Mouse (Mus musculus): ENCODE results near the gene Sik1. TPM values are rescaled to one million over a fixed set of nuclear protein-coding genes. Genes with fewer than 3 reads are reported as not detected.

Gene Sik1
- polyA plus RNA-seq, 1 experiment from 2014 or later = 25.0 TPM

DNA sequence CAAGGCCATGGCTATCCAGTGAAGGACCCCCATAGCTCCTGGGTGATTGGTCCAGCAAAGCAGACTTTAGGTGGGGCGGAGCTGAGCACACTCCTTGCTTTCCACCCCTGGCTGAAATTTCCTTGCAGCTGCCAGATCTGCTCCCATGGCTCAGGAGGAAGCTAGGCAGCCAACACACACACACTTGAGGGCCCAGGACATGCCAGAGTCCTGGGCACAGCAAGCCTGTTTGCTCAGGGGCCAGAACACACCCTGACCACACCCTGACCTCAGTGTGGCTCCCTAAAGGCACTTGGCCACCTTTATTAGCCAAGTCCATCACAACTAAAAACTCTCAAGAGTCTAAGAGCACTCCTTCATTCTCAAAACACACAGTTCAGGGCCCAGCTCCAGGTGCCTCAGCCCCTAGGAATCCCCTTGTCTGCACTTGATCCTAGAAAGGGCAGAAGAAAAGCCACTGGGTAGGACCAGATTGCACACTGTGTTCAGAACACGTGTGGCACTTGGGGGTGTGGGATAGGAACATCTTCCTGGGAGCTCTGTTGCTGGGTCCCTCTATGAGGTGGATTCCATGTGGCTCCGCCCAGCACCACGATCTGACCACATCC lies 41.7 kb upstream of the Sik1 start:
- peak; percentile 61 for ATAC-seq (ENCODE audit: insufficient read depth)
- peaks cover 25% of the 10 kb centered on the region for H3K4me1 ChIP-seq (ENCODE audit: insufficient read depth)
- H3K27ac ChIP-seq (ENCODE audit: low read depth) = peak overlapping the region; percentile 91
- H3K4me2 ChIP-seq = no peak overlapping the region
- H3K9ac ChIP-seq = no peak overlapping the region
- no peaks in the 10 kb centered on the region for H3K36me3 ChIP-seq (ENCODE audit: insufficient read depth)
- 62% methylated on average over 4 of the region's 4 CpGs for WGBS
- no peaks in the 10 kb centered on the region for H3K27me3 ChIP-seq (ENCODE audit: insufficient read depth, low read length)
- DNase-seq = peak; percentile 65
- H3K4me3 ChIP-seq (ENCODE audit: low read depth, low read length) = no peak overlapping the region
- TF ChIP-seq CTCF (IDR thresholded peaks at IDR 0.05; ENCODE audit: low read depth) = no peak
- no peaks in the 10 kb centered on the region for H3K9me3 ChIP-seq (ENCODE audit: low read depth, low read length)

DNA sequence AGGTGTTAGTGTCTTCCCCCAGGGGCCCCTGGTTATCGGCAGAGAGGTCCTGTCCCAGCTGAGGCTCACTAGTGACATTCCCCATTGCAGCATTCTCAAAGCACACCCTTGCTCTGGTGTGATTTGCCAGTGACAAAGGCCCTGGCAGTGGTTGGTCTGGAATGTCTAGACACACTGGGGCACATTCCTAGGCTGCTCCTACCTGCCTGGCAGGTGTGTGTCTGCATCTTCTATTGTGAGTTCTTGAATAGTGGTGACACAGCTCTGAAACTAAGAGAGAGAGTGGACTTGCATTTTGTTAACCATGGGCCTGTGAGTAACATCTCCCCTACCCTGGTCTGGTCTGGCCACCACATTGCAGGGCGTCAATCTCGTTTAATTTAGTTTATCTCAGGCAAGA lies 41.1 kb upstream of the Sik1 start:
- Histone ChIP-seq H3K4me2 (no peak overlapping the region), H3K27me3 (ENCODE audit: insufficient read depth, low read length) (no peaks in the 10 kb centered on the region), H3K4me3 (ENCODE audit: low read depth, low read length) (no peak overlapping the region), H3K27ac (ENCODE audit: low read depth) (peak overlapping the region; percentile 91), H3K36me3 (ENCODE audit: insufficient read depth) (no peaks in the 10 kb centered on the region), H3K9ac (no peak overlapping the region), H3K9me3 (ENCODE audit: low read depth, low read length) (no peaks in the 10 kb centered on the region), H3K4me1 (ENCODE audit: insufficient read depth) (peaks cover 30% of the 10 kb centered on the region)
- ATAC-seq (ENCODE audit: insufficient read depth) (peak; percentile 38), DNase-seq (peak; percentile 51)
- TF ChIP-seq CTCF (IDR thresholded peaks at IDR 0.05; ENCODE audit: low read depth) = no peak
- WGBS = 34% methylated on average over 3 of the region's 3 CpGs

DNA sequence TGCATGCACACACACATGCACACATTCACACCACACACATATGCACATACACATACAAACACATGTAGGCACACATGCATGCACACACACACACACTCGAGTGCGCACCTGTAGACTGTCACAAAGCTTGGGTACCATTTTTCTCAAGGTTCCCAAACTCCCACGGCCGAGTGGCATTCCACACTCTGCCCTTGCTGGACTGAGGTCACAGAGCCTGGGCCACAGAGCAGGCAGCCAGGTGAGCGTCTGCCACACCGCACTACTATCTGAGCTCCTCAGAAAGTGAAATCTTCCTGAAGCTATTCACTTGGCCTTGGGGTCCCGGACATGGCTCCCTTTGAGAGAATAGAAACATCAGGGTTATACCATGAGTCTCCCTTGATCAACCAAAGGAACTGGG lies 40.7 kb upstream of the Sik1 start:
- 75% methylated on average over 7 of the region's 7 CpGs for WGBS
- no peak overlapping the region for H3K9ac ChIP-seq
- H3K4me2 ChIP-seq = no peak overlapping the region
- no peak overlapping the region for H3K4me3 ChIP-seq (ENCODE audit: low read depth, low read length)
- peaks cover 30% of the 10 kb centered on the region for H3K4me1 ChIP-seq (ENCODE audit: insufficient read depth)
- no peak for TF ChIP-seq CTCF (IDR thresholded peaks at IDR 0.05; ENCODE audit: low read depth)
- DNase-seq (no peak), ATAC-seq (ENCODE audit: insufficient read depth) (no peak)
- H3K27me3 ChIP-seq (ENCODE audit: insufficient read depth, low read length) = no peaks in the 10 kb centered on the region
- peak overlapping the region; percentile 91 for H3K27ac ChIP-seq (ENCODE audit: low read depth)
- H3K9me3 ChIP-seq (ENCODE audit: low read depth, low read length) = no peaks in the 10 kb centered on the region
- H3K36me3 ChIP-seq (ENCODE audit: insufficient read depth) = no peaks in the 10 kb centered on the region

DNA sequence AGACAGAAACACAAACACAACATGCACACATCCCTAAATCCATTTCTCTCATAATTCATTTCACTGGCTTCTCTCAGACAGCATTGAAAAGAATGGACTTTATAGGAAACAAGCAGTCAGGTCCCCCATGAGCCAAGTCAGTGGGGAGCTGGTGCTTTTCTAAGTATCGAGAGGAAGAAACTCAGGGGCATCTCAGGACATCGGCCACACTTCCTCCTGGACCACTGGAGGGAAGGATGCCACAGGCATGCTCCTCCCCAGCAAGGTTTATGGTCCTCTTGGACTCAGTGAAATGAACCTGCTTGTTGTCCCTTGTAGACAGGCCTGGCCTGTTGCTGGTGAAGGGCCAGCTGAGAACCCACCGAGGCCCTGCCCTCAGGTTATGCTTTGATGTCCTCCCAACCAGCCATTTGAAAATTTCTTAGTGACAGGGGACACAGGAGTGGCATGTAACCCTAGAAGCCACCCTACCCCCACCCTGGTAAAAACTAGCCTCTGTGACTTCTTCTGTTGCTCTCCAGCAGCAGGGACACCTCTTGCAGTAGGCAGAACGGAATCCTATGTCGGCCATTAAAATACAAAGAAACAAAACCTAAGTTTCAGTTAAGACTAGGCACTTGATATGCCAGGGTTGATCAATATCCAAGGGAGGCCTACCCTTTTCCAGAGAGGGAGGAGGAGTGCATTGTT lies 37.9 kb upstream of the Sik1 start:
- Histone ChIP-seq H3K4me3 (ENCODE audit: low read depth, low read length) (no peak overlapping the region), H3K9ac (no peak overlapping the region), H3K9me3 (ENCODE audit: low read depth, low read length) (no peaks in the 10 kb centered on the region), H3K27ac (ENCODE audit: low read depth) (peak overlapping the region; percentile 98; the same call in 1 of the 2 replicates), H3K27me3 (ENCODE audit: insufficient read depth, low read length) (no peaks in the 10 kb centered on the region), H3K4me1 (ENCODE audit: insufficient read depth) (peaks cover 55% of the 10 kb centered on the region), H3K4me2 (no peak overlapping the region), H3K36me3 (ENCODE audit: insufficient read depth) (no peaks in the 10 kb centered on the region)
- WGBS = 53% methylated on average over 5 of the region's 5 CpGs
- ATAC-seq (ENCODE audit: insufficient read depth) (no peak), DNase-seq (no peak)
- TF ChIP-seq CTCF (IDR thresholded peaks at IDR 0.05; ENCODE audit: low read depth) = no peak

DNA sequence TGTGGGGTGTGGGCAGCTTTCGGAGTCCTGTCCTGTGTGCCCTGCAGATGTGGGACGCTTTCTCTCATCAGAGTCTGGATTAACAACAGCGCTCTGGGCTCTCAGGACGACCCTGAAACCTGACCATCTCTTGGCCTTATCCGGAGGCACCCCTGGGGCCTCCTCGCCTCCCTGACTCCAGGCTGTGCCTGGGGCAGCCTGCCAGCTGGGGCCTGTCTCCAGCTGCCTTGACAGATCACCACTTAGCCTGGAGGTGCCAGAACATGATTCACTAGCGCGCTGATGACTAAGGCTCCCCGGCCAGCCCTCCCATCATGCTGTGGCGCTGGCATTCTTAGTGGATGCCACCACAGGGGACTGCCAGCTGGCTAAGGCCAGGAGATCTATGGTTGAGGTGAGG lies 37.1 kb upstream of the Sik1 start:
- Histone ChIP-seq H3K4me3 (ENCODE audit: low read depth, low read length) (no peak overlapping the region), H3K4me1 (ENCODE audit: insufficient read depth) (peaks cover 58% of the 10 kb centered on the region), H3K9ac (no peak overlapping the region), H3K36me3 (ENCODE audit: insufficient read depth) (no peaks in the 10 kb centered on the region), H3K27ac (ENCODE audit: low read depth) (peak overlapping the region; percentile 98; the same call in 1 of the 2 replicates), H3K4me2 (no peak overlapping the region), H3K27me3 (ENCODE audit: insufficient read depth, low read length) (no peaks in the 10 kb centered on the region), H3K9me3 (ENCODE audit: low read depth, low read length) (no peaks in the 10 kb centered on the region)
- no peak for TF ChIP-seq CTCF (IDR thresholded peaks at IDR 0.05; ENCODE audit: low read depth)
- peak; percentile 83 for ATAC-seq (ENCODE audit: insufficient read depth)
- DNase-seq = peak; percentile 94
- WGBS = 13% methylated on average over 10 of the region's 10 CpGs

DNA sequence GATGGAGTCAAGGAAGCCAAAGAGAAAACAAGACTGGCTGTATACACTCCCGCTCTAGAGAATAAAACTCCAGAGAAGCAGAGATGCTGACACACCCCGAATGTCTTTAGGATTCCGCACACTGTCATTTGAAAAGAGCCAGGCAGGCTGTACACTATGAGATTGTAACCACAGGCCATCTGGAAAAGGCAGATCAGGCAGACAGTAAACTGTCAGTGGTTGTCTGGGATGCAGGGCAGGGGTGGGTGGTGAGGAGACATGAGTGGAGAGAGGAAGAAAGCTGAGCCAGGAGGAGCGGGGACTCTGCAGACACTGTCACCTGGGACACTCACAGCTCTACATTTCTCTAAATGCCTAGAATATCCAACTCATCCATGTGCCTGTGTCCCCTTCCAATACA lies 36.3 kb upstream of the Sik1 start:
- TF ChIP-seq CTCF (IDR thresholded peaks at IDR 0.05; ENCODE audit: low read depth) = no peak
- no peak for ATAC-seq (ENCODE audit: insufficient read depth)

DNA sequence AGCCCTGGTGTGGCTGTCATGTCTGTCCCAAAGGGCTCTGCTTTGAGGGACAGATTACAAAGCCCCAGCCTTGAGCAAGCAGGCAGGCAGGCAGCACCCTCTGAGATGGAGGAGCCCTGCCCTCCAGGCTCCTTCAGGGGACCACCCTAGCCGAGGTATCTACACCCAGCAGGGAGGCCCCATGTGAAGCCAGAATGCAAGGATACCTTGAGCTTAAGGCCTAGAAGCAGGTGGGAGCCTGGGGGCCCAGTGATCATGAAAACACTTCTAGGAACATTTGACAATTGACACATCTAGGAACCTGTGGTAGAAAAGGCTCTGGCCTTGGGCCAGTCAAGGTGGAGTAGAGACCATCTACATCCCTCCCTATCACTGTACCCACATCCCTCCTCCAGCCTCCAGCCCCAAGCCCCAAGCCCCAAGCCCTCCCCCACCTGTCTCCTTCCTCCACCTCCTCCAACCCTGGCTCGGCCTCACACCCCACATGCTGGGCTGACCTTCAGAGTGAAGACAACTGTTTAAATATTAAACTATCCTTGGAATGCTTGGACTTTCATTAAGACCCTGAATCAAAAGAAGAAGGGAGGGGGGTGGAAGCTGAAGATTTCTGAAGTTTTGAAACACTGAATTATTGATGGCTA lies 34.8 kb upstream of the Sik1 start:
- DNase-seq (peak; percentile 55), ATAC-seq (ENCODE audit: insufficient read depth) (0 out of 2 replicates have a peak, but pooled peaks have one; percentile 10)
- no peak overlapping the region for H3K4me3 ChIP-seq (ENCODE audit: low read depth, low read length)
- peaks cover 51% of the 10 kb centered on the region for H3K4me1 ChIP-seq (ENCODE audit: insufficient read depth)
- peak overlapping the region; percentile 98 for H3K27ac ChIP-seq (ENCODE audit: low read depth)
- no peak for TF ChIP-seq CTCF (IDR thresholded peaks at IDR 0.05; ENCODE audit: low read depth)
- no peak overlapping the region for H3K4me2 ChIP-seq
- no peaks in the 10 kb centered on the region for H3K36me3 ChIP-seq (ENCODE audit: insufficient read depth)
- 16% methylated on average over 2 of the region's 2 CpGs for WGBS
- no peaks in the 10 kb centered on the region for H3K9me3 ChIP-seq (ENCODE audit: low read depth, low read length)
- H3K27me3 ChIP-seq (ENCODE audit: insufficient read depth, low read length) = no peaks in the 10 kb centered on the region
- H3K9ac ChIP-seq = no peak overlapping the region

More for the DNA sequence above, 36.3 kb upstream of the Sik1 start:
- no peak overlapping the region for H3K9ac ChIP-seq
- H3K27me3 ChIP-seq (ENCODE audit: insufficient read depth, low read length) = no peaks in the 10 kb centered on the region
- H3K9me3 ChIP-seq (ENCODE audit: low read depth, low read length) = no peaks in the 10 kb centered on the region
- peak; percentile 60 for DNase-seq
- no peaks in the 10 kb centered on the region for H3K36me3 ChIP-seq (ENCODE audit: insufficient read depth)
- peaks cover 56% of the 10 kb centered on the region for H3K4me1 ChIP-seq (ENCODE audit: insufficient read depth)
- H3K4me3 ChIP-seq (ENCODE audit: low read depth, low read length) = no peak overlapping the region
- peak overlapping the region; percentile 98 for H3K27ac ChIP-seq (ENCODE audit: low read depth)
- H3K4me2 ChIP-seq = no peak overlapping the region
- 37% methylated on average over 4 of the region's 4 CpGs for WGBS
